Comparison of ENCODE assay signal across 7 mouse cellular contexts in genomic region chr8:70701048-70701981, GRCm38 (mm10). TPM values are rescaled to one million over a fixed set of nuclear protein-coding genes. Genes with fewer than 3 reads are reported as not detected.
A peak's percentile ranks its signal among the peaks of the same experiment; 100 is the strongest.
DNase-seq lines count a peak whose midpoint lies in the region; ATAC-seq and TF ChIP-seq lines count a peak whose summit lies in the region.

No protein-coding gene starts in this region.

- H3K36me3 ChIP-seq in lung, embryonic 14.5 days (ENCODE audit: insufficient read depth): peaks cover 20% of the 10 kb centered on the region
- 0 out of 2 replicates have a peak, but pooled peaks cover 5% of the 10 kb centered on the region for H3K36me3 ChIP-seq in embryonic facial prominence, embryonic 15.5 days
- no peaks in the 10 kb centered on the region for H3K36me3 ChIP-seq in intestine, embryonic 16.5 days (ENCODE audit: control insufficient read depth, insufficient read depth, low read length)
- peaks cover 24% of the 10 kb centered on the region for H3K36me3 ChIP-seq in neural tube, embryonic 13.5 days

- DNase-seq in lung, embryonic 14.5 days: no peak
- DNase-seq in lung, postnatal 4 days: no peak

- no peaks in the 10 kb centered on the region for H3K9me3 ChIP-seq in lung, embryonic 14.5 days (ENCODE audit: low read depth, low read length)
- no peaks in the 10 kb centered on the region for H3K9me3 ChIP-seq in embryonic facial prominence, embryonic 15.5 days (replicated peaks)
- no peaks in the 10 kb centered on the region for H3K9me3 ChIP-seq in intestine, embryonic 16.5 days (ENCODE audit: control insufficient read depth, low read length)
- H3K9me3 ChIP-seq in neural tube, embryonic 13.5 days: no peaks in the 10 kb centered on the region

- peak overlapping the region; percentile 97 for H3K4me3 ChIP-seq in lung, embryonic 14.5 days (ENCODE audit: low read depth, low read length)
- peak overlapping the region; percentile 94 for H3K4me3 ChIP-seq in embryonic facial prominence, embryonic 15.5 days (replicated peaks)
- H3K4me3 ChIP-seq in intestine, embryonic 16.5 days (ENCODE audit: low read length): peak overlapping the region; percentile 91
- H3K4me3 ChIP-seq in neural tube, embryonic 13.5 days: peak overlapping the region; percentile 97

- H3K27ac ChIP-seq in lung, embryonic 14.5 days (ENCODE audit: low read depth): peak overlapping the region; percentile 99
- peak overlapping the region; percentile 99 for H3K27ac ChIP-seq in embryonic facial prominence, embryonic 15.5 days (replicated peaks)
- H3K27ac ChIP-seq in intestine, embryonic 16.5 days (ENCODE audit: low read length): peak overlapping the region; percentile 42
- peak overlapping the region; percentile 99 for H3K27ac ChIP-seq in neural tube, embryonic 13.5 days (replicated peaks)

- no peak for TF ChIP-seq CTCF in lung, embryonic 14.5 days (IDR thresholded peaks at IDR 0.05; ENCODE audit: low read depth)

- H3K4me2 ChIP-seq in lung, embryonic 14.5 days: peak overlapping the region; percentile 73
- H3K4me2 ChIP-seq in embryonic facial prominence, embryonic 15.5 days (replicated peaks): peak overlapping the region; percentile 62
- peak overlapping the region; percentile 59 for H3K4me2 ChIP-seq in intestine, embryonic 16.5 days (ENCODE audit: low read depth, low read length)
- peak overlapping the region; percentile 89 for H3K4me2 ChIP-seq in neural tube, embryonic 13.5 days

- ATAC-seq in lung, embryonic 14.5 days (ENCODE audit: insufficient read depth): no peak
- ATAC-seq in embryonic facial prominence, embryonic 15.5 days (ENCODE audit: insufficient number of reproducible peaks, low FRiP score, low TSS enrichment, low read depth): no peak
- ATAC-seq in intestine, embryonic 16.5 days: no peak
- ATAC-seq in neural tube, embryonic 13.5 days (ENCODE audit: low read depth): no peak
- no peak for ATAC-seq in frontal cortex, adult (ENCODE audit: low TSS enrichment)
- ATAC-seq in erythroid progenitor cell, adult 5-6 weeks (replicated peaks; ENCODE audit: low FRiP score, poor library complexity, severe bottlenecking): no peak

- peak overlapping the region; percentile 99 for H3K9ac ChIP-seq in lung, embryonic 14.5 days
- H3K9ac ChIP-seq in embryonic facial prominence, embryonic 15.5 days: peak overlapping the region; percentile 3; the same call in 1 of the 2 replicates
- H3K9ac ChIP-seq in intestine, embryonic 16.5 days (ENCODE audit: low read depth, low read length): peak overlapping the region; percentile 99
- H3K9ac ChIP-seq in neural tube, embryonic 13.5 days: peak overlapping the region; percentile 100

- no peaks in the 10 kb centered on the region for H3K27me3 ChIP-seq in lung, embryonic 14.5 days (ENCODE audit: insufficient read depth, low read length)
- H3K27me3 ChIP-seq in embryonic facial prominence, embryonic 15.5 days: no peaks in the 10 kb centered on the region
- no peaks in the 10 kb centered on the region for H3K27me3 ChIP-seq in intestine, embryonic 16.5 days (replicated peaks; ENCODE audit: control insufficient read depth, insufficient read depth, low read length)
- no peaks in the 10 kb centered on the region for H3K27me3 ChIP-seq in neural tube, embryonic 13.5 days

- WGBS in lung, embryonic 14.5 days: 48% methylated on average over 10 of the region's 10 CpGs
- WGBS in embryonic facial prominence, embryonic 15.5 days: 49% methylated on average over 10 of the region's 10 CpGs
- WGBS in intestine, embryonic 16.5 days: 46% methylated on average over 10 of the region's 10 CpGs
- WGBS in neural tube, embryonic 13.5 days: 53% methylated on average over 10 of the region's 10 CpGs

- peaks cover 14% of the 10 kb centered on the region for H3K4me1 ChIP-seq in lung, embryonic 14.5 days (ENCODE audit: insufficient read depth)
- peaks cover 41% of the 10 kb centered on the region for H3K4me1 ChIP-seq in embryonic facial prominence, embryonic 15.5 days
- H3K4me1 ChIP-seq in intestine, embryonic 16.5 days (ENCODE audit: control insufficient read depth, insufficient read depth, low read length): peaks cover 36% of the 10 kb centered on the region
- peaks cover 57% of the 10 kb centered on the region for H3K4me1 ChIP-seq in neural tube, embryonic 13.5 days (replicated peaks)

RNA-seq across cellular contexts. Expression of gene Iqcn, which starts 1.9 kb away (rescaled TPM):
- polyA plus RNA-seq in lung, embryonic 14.5 days (2014; fragmentation: Nextera tagmentation; extraction: Ambion mirVana): 0.04 TPM in 1 of 2 replicates, not detected in the other
- 0.03 and 0.04 TPM in 2 replicates for polyA plus RNA-seq in embryonic facial prominence, embryonic 15.5 days (2015; fragmentation: Nextera tagmentation; extraction: Ambion mirVana)
- not detected in 2 replicates for polyA plus RNA-seq in intestine, embryonic 16.5 days (2015; fragmentation: Nextera tagmentation; extraction: Ambion mirVana)
- 0.08 and 0.17 TPM in 2 replicates for polyA plus RNA-seq in neural tube, embryonic 13.5 days (2015; fragmentation: Nextera tagmentation; extraction: Ambion mirVana)
- total RNA-seq in erythroid progenitor cell, adult 5-6 weeks (2015; ENCODE audit: low replicate concordance): not detected in 2 replicates
- not detected in 2 replicates for total RNA-seq in erythroid progenitor cell, adult 5-6 weeks (2017; ENCODE audit: low replicate concordance)

RNA-seq across cellular contexts. Expression of gene Jund, which starts 2.6 kb away (rescaled TPM):
- 70.1 and 72.9 TPM in 2 replicates for polyA plus RNA-seq in lung, embryonic 14.5 days (2014; fragmentation: Nextera tagmentation; extraction: Ambion mirVana)
- polyA plus RNA-seq in embryonic facial prominence, embryonic 15.5 days (2015; fragmentation: Nextera tagmentation; extraction: Ambion mirVana): 97.7 and 99.6 TPM in 2 replicates
- polyA plus RNA-seq in intestine, embryonic 16.5 days (2015; fragmentation: Nextera tagmentation; extraction: Ambion mirVana): 37.3 and 52.2 TPM in 2 replicates
- 108 and 112 TPM in 2 replicates for polyA plus RNA-seq in neural tube, embryonic 13.5 days (2015; fragmentation: Nextera tagmentation; extraction: Ambion mirVana)
- total RNA-seq in erythroid progenitor cell, adult 5-6 weeks (2015; ENCODE audit: low replicate concordance): 26.7 and 36.0 TPM in 2 replicates
- 21.1 and 32.0 TPM in 2 replicates for total RNA-seq in erythroid progenitor cell, adult 5-6 weeks (2017; ENCODE audit: low replicate concordance)

RNA-seq across cellular contexts. Expression of gene Gm3336, which starts 17.0 kb away (rescaled TPM):
- not detected in 2 replicates for polyA plus RNA-seq in lung, embryonic 14.5 days (2014; fragmentation: Nextera tagmentation; extraction: Ambion mirVana)
- polyA plus RNA-seq in embryonic facial prominence, embryonic 15.5 days (2015; fragmentation: Nextera tagmentation; extraction: Ambion mirVana): not detected in 2 replicates
- 3.3 and 4.1 TPM in 2 replicates for polyA plus RNA-seq in intestine, embryonic 16.5 days (2015; fragmentation: Nextera tagmentation; extraction: Ambion mirVana)
- not detected in 2 replicates for polyA plus RNA-seq in neural tube, embryonic 13.5 days (2015; fragmentation: Nextera tagmentation; extraction: Ambion mirVana)
- not detected in 2 replicates for total RNA-seq in erythroid progenitor cell, adult 5-6 weeks (2015; ENCODE audit: low replicate concordance)
- total RNA-seq in erythroid progenitor cell, adult 5-6 weeks (2017; ENCODE audit: low replicate concordance): not detected in 2 replicates

RNA-seq across cellular contexts. Expression of gene Pde4c, which starts 22.2 kb away (rescaled TPM):
- polyA plus RNA-seq in lung, embryonic 14.5 days (2014; fragmentation: Nextera tagmentation; extraction: Ambion mirVana): 0.17 and 0.23 TPM in 2 replicates
- polyA plus RNA-seq in embryonic facial prominence, embryonic 15.5 days (2015; fragmentation: Nextera tagmentation; extraction: Ambion mirVana): 0.16 and 0.29 TPM in 2 replicates
- polyA plus RNA-seq in intestine, embryonic 16.5 days (2015; fragmentation: Nextera tagmentation; extraction: Ambion mirVana): 0.28 and 0.64 TPM in 2 replicates
- polyA plus RNA-seq in neural tube, embryonic 13.5 days (2015; fragmentation: Nextera tagmentation; extraction: Ambion mirVana): 0.18 and 0.26 TPM in 2 replicates
- total RNA-seq in erythroid progenitor cell, adult 5-6 weeks (2015; ENCODE audit: low replicate concordance): 0.72 and 0.84 TPM in 2 replicates
- total RNA-seq in erythroid progenitor cell, adult 5-6 weeks (2017; ENCODE audit: low replicate concordance): not detected in 2 replicates

RNA-seq across cellular contexts. Expression of gene Lsm4, which starts 28.3 kb away (rescaled TPM):
- polyA plus RNA-seq in lung, embryonic 14.5 days (2014; fragmentation: Nextera tagmentation; extraction: Ambion mirVana): 305 and 327 TPM in 2 replicates
- 243 and 244 TPM in 2 replicates for polyA plus RNA-seq in embryonic facial prominence, embryonic 15.5 days (2015; fragmentation: Nextera tagmentation; extraction: Ambion mirVana)
- 228 and 246 TPM in 2 replicates for polyA plus RNA-seq in intestine, embryonic 16.5 days (2015; fragmentation: Nextera tagmentation; extraction: Ambion mirVana)
- 214 and 215 TPM in 2 replicates for polyA plus RNA-seq in neural tube, embryonic 13.5 days (2015; fragmentation: Nextera tagmentation; extraction: Ambion mirVana)
- 86.5 and 93.1 TPM in 2 replicates for total RNA-seq in erythroid progenitor cell, adult 5-6 weeks (2015; ENCODE audit: low replicate concordance)
- 38.4 and 57.6 TPM in 2 replicates for total RNA-seq in erythroid progenitor cell, adult 5-6 weeks (2017; ENCODE audit: low replicate concordance)

Comparison
In these comparisons a context has a peak if more than half of its experiments do, and no peak if none do; other contexts are left out.
1. H3K27ac ChIP-seq: peak in every context shown above with its lines; median percentile 99 in lung, embryonic 14.5 days; 99 in embryonic facial prominence, embryonic 15.5 days; 99 in neural tube, embryonic 13.5 days; 42 in intestine, embryonic 16.5 days.
2. H3K9ac ChIP-seq: peak in every context shown above with its lines; median percentile 100 in neural tube, embryonic 13.5 days; 99 in lung, embryonic 14.5 days; 99 in intestine, embryonic 16.5 days; 3 in embryonic facial prominence, embryonic 15.5 days.